Mouse (Mus musculus) left cerebral cortex, adult 8-10 months (tissue): ENCODE results near the gene Olfr1307. TPM values are rescaled to one million over a fixed set of nuclear protein-coding genes. Genes with fewer than 3 reads are reported as not detected.

Experiments
- DNase-seq, 2 experiments: peaks; one replicate each; pipeline ENCODE4 v3.0.0; 2022; ENCODE audit warnings: low spot score in 2 of 2
- total RNA-seq, 4 experiments: library from RNA; stranded (reverse); gene quantifications; 2 replicates each; pipeline ENCODE4 v1.2.4; 2022

Gene Olfr1307
- total RNA-seq: under 1 TPM; 0.02 to 0.04 (median 0.03) TPM

DNA sequence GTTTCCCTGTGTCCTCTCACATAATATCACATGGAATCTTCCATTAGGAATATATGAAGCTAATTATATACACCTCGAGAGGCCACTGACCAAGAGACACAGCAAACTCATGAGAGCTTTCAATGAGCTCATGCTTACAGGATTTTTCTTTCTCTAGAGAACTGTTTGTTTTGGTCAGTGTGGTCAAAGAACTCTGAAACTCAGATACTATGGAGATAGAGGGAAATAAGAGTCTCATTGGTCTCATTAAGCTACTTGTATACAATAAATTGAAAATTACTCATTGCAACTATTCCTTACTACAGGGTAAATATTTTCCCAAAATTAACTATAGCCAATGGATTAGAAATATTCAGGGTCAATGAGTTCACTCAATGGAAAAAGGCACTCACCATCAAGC, at the start of gene Olfr1307:
TSS of gene Olfr1307 (minus strand) at position 101 of the 400 bp plus-strand sequence.
- no peak for DNase-seq

DNA sequence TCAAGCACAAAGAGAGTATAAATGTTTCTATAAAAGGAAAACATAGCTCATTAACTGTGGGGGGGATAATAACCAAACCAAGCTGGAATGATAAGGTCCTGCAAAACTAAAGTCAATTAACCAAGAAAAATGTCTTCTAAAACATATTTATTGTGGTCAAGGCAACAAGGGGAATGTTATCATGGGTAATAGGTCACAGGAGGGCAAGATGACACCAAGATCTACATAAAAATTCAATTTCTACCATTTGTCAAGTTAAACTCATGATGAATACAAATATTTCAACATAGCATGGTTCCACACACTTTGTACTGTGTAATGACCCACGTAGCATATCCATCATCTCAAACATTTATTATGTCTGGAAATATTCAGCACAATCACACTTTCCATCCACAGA, 40.9 kb upstream of the Olfr1307 start, which contains the start of gene Olfr1309:
TSS of gene Olfr1309 (minus strand) at position 101 of the 400 bp plus-strand sequence.
- no peak for DNase-seq

DNA sequence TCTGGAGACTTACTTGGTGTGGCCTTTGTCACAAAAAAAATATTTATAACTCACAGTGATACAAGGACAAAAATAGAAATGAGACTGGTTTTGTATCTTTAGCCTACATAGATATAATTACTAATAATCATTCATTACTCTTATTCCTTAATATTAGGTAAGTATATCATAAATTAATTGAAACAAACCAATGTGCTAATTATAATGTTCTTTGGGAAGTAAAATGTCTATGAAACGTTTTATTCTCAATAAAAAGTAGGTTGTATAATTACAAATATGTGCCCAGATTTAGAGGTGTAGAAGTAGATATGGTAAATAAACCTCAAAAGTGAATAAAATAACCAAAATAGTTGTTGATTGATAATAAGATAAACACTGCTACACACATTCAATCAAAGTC, 15.6 kb upstream of the Olfr1307 start, which contains the start of gene Olfr1308:
TSS of gene Olfr1308 (minus strand) at position 101 of the 400 bp plus-strand sequence.
- DNase-seq: no peak

DNA sequence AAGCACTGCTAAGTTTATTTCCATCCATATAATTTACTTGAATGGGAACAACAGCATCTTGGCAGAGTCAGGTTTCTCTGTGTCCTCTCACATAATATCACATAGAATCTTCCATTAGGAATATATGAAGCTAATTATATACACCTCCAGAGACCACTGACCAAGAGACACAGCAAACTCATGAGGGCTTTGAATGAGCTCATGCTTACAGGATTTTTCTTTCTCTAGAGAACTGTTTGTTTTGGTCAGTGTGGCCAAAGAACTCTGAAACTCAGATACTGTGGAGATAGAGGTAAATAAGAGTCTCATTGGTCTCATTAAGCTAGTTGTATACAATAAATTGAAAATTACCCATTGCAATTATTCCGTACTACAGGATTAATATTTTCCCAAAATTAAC, 33.1 kb downstream of the Olfr1307 start, which contains the start of gene Olfr1306:
TSS of gene Olfr1306 (minus strand) at position 101 of the 400 bp plus-strand sequence.
- no peak for DNase-seq

Other genes starting within 250 kb of the Olfr1307 start
- not detected for gene Olfr1301, start 198.4 kb downstream of the Olfr1307 start, total RNA-seq
- gene Olfr1302, start 172.0 kb downstream of the Olfr1307 start, total RNA-seq: not detected
- gene Olfr1303, start 129.1 kb downstream of the Olfr1307 start, total RNA-seq: not detected
- not detected for gene Olfr1305, start 72.3 kb downstream of the Olfr1307 start, total RNA-seq
- not detected for gene Olfr1306, start 33.2 kb downstream of the Olfr1307 start, total RNA-seq
- not detected for gene Olfr1308, start 15.5 kb upstream of the Olfr1307 start, total RNA-seq
- not detected for gene Olfr1309, start 40.8 kb upstream of the Olfr1307 start, total RNA-seq
- gene Olfr1310, start 63.3 kb upstream of the Olfr1307 start, total RNA-seq: not detected
- gene Olfr1311, start 75.0 kb upstream of the Olfr1307 start, total RNA-seq: not detected
- not detected for gene Olfr1312, start 100.8 kb upstream of the Olfr1307 start, total RNA-seq
- gene Olfr1313, start 128.4 kb upstream of the Olfr1307 start, total RNA-seq: not detected
- not detected for gene Olfr1314, start 147.3 kb upstream of the Olfr1307 start, total RNA-seq
- gene Olfr1315-ps1, start 166.0 kb upstream of the Olfr1307 start, total RNA-seq: not detected
- gene Olfr1316, start 185.5 kb upstream of the Olfr1307 start, total RNA-seq: not detected
- gene Olfr1317, start 190.9 kb upstream of the Olfr1307 start, total RNA-seq: not detected
- not detected for gene Olfr1318, start 204.8 kb upstream of the Olfr1307 start, total RNA-seq